Mouse (Mus musculus): ENCODE results near the gene Clec4b2. TPM values are rescaled to one million over a fixed set of nuclear protein-coding genes. Genes with fewer than 3 reads are reported as not detected.
"Not testable (repeated sequence)": the region's sequence is repeated elsewhere in the genome, so short reads cannot be mapped to it uniquely, and the experiment has no call there.

Gene Clec4b2
- polyA plus RNA-seq, 1 experiment from 2014 or later = not detected

DNA sequence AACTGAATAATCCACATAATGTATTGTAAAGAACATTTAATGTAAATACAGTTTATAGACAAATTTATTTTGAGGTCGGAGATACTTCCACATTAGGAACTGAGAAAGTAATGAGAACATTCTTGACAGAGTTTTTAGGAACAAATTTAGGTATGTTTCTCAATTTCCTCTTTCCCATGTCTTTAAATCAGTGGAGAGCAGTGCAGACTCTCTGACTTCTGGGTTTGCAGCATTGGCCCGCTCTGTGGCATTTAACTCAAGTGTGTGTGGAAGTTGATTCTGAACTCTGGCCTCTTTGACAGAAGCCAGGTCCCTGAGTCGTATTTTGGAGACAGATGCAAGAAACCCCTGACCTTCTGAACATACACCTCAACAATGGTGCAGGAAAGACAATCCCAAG lies 57.0 kb downstream of the Clec4b2 start, which contains the start of gene Clec4n:
TSS of gene Clec4n (plus strand) at position 200 of the 400 bp plus-strand sequence.
- ATAC-seq (ENCODE audit: low FRiP score, low read depth) = no peak
- no peaks in the 10 kb centered on the region for H3K4me1 ChIP-seq (replicated peaks)
- no peaks in the 10 kb centered on the region for H3K27me3 ChIP-seq
- H3K4me3 ChIP-seq = no peak within 1 kb of the TSS
- H3K4me2 ChIP-seq = no peak within 1 kb of the TSS
- WGBS = 80% methylated on average over 3 of the region's 3 CpGs
- no peaks in the 10 kb centered on the region for H3K9me3 ChIP-seq
- no peaks in the 10 kb centered on the region for H3K36me3 ChIP-seq
- no peak within 1 kb of the TSS for H3K27ac ChIP-seq (replicated peaks)
- H3K9ac ChIP-seq = no peak within 1 kb of the TSS

DNA sequence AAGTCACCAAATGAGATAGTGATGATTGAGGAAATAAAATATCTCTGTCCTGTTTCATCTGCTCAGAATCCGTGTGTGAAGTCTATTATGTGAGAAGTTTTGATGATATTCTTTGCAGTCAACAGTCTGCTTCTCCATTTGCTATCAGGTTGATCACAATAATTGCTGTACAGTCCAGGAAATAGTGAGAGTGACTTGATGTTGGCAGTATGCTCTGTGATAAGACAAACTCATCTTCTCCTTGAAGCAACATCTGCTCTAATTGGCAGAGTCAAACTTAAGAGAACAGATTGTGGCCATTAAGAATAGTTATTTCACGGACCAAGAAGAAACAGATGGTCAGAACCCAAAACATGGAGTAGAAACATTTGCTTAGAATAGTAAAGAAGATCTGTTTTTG lies 58.5 kb downstream of the Clec4b2 start:
- Histone ChIP-seq H3K27ac (replicated peaks) (no peak overlapping the region), H3K9me3 (no peaks in the 10 kb centered on the region), H3K4me2 (no peak overlapping the region), H3K4me3 (no peak overlapping the region), H3K27me3 (no peaks in the 10 kb centered on the region), H3K36me3 (no peaks in the 10 kb centered on the region), H3K4me1 (replicated peaks) (no peaks in the 10 kb centered on the region), H3K9ac (no peak overlapping the region)
- ATAC-seq (ENCODE audit: low FRiP score, low read depth) = no peak
- WGBS = 81% methylated on average over 2 of the region's 2 CpGs

DNA sequence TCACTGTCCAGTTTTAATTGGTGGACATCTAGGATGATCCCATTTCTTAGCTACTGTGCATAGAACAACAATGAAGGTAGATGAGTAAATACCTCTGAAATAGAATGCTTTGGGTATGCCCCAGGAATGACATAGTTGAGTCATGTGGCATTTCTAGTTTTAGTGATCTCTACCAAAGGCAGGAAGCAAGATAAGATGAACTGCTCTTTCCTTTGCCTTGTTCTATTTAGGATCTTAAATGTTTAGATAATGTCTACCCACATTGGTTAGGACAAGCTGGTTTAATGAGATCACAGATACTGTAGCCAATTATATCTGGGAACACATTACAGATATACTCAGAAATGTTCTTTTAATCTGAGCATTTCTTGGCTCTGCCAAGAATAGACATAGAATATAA lies 64.9 kb downstream of the Clec4b2 start:
- H3K4me3 ChIP-seq = no peak overlapping the region
- H3K4me2 ChIP-seq = no peak overlapping the region
- H3K9ac ChIP-seq = no peak overlapping the region
- H3K27me3 ChIP-seq = no peaks in the 10 kb centered on the region
- H3K9me3 ChIP-seq = no peaks in the 10 kb centered on the region
- ATAC-seq (ENCODE audit: low FRiP score, low read depth) = no peak
- no peaks in the 10 kb centered on the region for H3K36me3 ChIP-seq
- H3K27ac ChIP-seq (replicated peaks) = no peak overlapping the region
- no peaks in the 10 kb centered on the region for H3K4me1 ChIP-seq (replicated peaks)

DNA sequence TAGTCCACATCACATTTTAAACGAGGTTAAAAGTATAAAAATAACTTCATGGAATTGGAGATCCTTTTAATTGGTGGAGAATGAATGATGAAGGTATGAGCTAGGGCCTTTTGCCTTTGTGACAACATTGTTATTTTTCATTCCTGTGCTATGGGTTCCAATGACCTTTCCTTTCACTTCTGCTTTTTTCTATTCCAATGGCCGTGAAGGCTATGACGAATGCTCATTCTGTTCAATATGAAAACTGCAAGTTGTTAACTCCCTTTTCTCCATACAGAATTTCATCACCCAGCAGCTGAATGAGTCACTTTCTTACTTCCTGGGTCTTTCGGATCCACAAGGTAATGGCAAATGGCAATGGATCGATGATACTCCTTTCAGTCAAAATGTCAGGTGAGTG lies 71.5 kb downstream of the Clec4b2 start:
- Histone ChIP-seq H3K9ac (no peak overlapping the region), H3K36me3 (no peaks in the 10 kb centered on the region), H3K9me3 (no peaks in the 10 kb centered on the region), H3K27me3 (no peaks in the 10 kb centered on the region), H3K4me1 (replicated peaks) (no peaks in the 10 kb centered on the region), H3K27ac (replicated peaks) (no peak overlapping the region), H3K4me2 (no peak overlapping the region), H3K4me3 (no peak overlapping the region)
- 83% methylated on average over 5 of the region's 5 CpGs for WGBS
- ATAC-seq (ENCODE audit: low FRiP score, low read depth) = no peak

DNA sequence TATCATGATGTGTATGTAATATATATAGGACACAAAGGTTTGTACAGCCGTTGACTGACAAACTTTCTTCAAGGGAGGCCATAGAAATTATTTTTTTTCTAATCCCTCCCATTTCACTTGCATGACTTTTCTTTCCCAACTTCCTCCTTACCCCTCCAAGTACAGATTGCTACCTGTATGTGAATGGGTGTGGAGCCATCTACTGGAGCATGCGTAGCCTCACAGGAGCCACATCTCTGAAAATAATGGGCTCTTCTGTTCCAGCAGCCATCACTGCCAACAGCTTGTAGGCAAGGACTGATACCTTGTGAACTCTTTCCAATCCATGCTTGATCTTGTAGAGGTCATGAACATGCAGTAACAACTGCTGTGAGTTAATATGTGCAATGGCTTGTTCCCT lies 76.2 kb downstream of the Clec4b2 start:
- 94% methylated on average over 2 of the region's 2 CpGs for WGBS
- ATAC-seq (ENCODE audit: low FRiP score, low read depth); H3K4me1 ChIP-seq (replicated peaks); H3K4me3 ChIP-seq; H3K9me3 ChIP-seq; H3K27ac ChIP-seq (replicated peaks); H3K27me3 ChIP-seq; H3K9ac ChIP-seq; H3K4me2 ChIP-seq; H3K36me3 ChIP-seq: not testable (repeated sequence)

DNA sequence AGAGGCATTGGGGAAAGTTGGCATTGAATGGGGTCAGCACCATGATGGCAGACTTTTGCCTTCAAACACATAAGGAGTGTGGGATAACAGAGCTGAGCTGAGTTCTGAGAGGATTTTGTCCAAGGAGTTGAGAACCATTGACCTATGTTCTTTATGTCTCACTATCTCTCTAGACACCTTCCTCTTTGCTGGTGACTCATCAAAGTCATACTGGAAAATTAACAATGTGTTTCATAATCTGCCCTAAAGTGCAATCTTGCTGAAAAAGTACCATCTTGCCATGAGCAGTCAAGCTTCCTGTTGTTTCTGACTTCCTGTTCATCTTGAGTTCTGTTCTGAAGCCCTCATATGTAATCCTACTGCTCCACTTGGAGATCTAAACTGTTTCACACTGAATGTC lies 80.0 kb downstream of the Clec4b2 start:
- H3K4me1 ChIP-seq (replicated peaks) = no peaks in the 10 kb centered on the region
- H3K4me3 ChIP-seq = no peak overlapping the region
- no peak for ATAC-seq (ENCODE audit: low FRiP score, low read depth)
- no peaks in the 10 kb centered on the region for H3K36me3 ChIP-seq
- H3K9me3 ChIP-seq = no peaks in the 10 kb centered on the region
- no peak overlapping the region for H3K27ac ChIP-seq (replicated peaks)
- no peak overlapping the region for H3K4me2 ChIP-seq
- no peak overlapping the region for H3K9ac ChIP-seq
- H3K27me3 ChIP-seq = no peaks in the 10 kb centered on the region

Other genes starting within 250 kb of the Clec4b2 start
- 1.3 and 2.8 TPM in 2 replicates for gene Clec4a3, start 220.4 kb upstream of the Clec4b2 start, polyA plus RNA-seq (2015; fragmentation: Nextera tagmentation; extraction: Ambion mirVana)
- not detected in 2 replicates for gene Clec4a4, start 182.5 kb upstream of the Clec4b2 start, polyA plus RNA-seq (2015; fragmentation: Nextera tagmentation; extraction: Ambion mirVana)
- not detected in 2 replicates for gene Clec4b1, start 122.9 kb upstream of the Clec4b2 start, polyA plus RNA-seq (2015; fragmentation: Nextera tagmentation; extraction: Ambion mirVana)
- gene Clec4a2, start 66.5 kb upstream of the Clec4b2 start, polyA plus RNA-seq (2015; fragmentation: Nextera tagmentation; extraction: Ambion mirVana) = 1.5 and 1.8 TPM in 2 replicates
- 1.2 and 2.2 TPM in 2 replicates for gene Clec4n, start 57.0 kb downstream of the Clec4b2 start, polyA plus RNA-seq (2015; fragmentation: Nextera tagmentation; extraction: Ambion mirVana)
- not detected in 2 replicates for gene Clec4d, start 89.2 kb downstream of the Clec4b2 start, polyA plus RNA-seq (2015; fragmentation: Nextera tagmentation; extraction: Ambion mirVana)
- 0.08 and 0.13 TPM in 2 replicates for gene Clec4e, start 117.0 kb downstream of the Clec4b2 start, polyA plus RNA-seq (2015; fragmentation: Nextera tagmentation; extraction: Ambion mirVana)
- gene Vmn2r19, start 135.4 kb downstream of the Clec4b2 start, polyA plus RNA-seq (2015; fragmentation: Nextera tagmentation; extraction: Ambion mirVana) = not detected in 2 replicates
- gene Vmn2r20, start 245.2 kb downstream of the Clec4b2 start, polyA plus RNA-seq (2015; fragmentation: Nextera tagmentation; extraction: Ambion mirVana) = not detected in 2 replicates